Mouse (Mus musculus) CH12.LX (cell line): Measurements from ENCODE around the gene Rbm4b.

Experiments
- BHLHE40 ChIP-seq: IDR thresholded peaks from 2 replicates; pipeline ENCODE4 v1.6.1; 2011; ENCODE audit warnings: mild to moderate bottlenecking, low read depth, low read length, improper control_type of control experiment
- CHD1 ChIP-seq: IDR thresholded peaks from 2 replicates; pipeline ENCODE4 v1.6.1; 2012; ENCODE audit warnings: low read depth, low read length, improper control_type of control experiment, inconsistent platforms
- CTCF ChIP-seq, 2 experiments: IDR thresholded peaks in 1 of 2; conservative IDR thresholded peaks in 1 of 2; 2 replicates each; pipeline ENCODE4 v1.5.1; 2011 to 2012; ENCODE audit warnings: low read depth in 2 of 2, low read length in 2 of 2, improper control_type of control experiment in 1 of 2, inconsistent platforms in 1 of 2, mild to moderate bottlenecking in 1 of 2, moderate library complexity in 1 of 2
- E2F4 ChIP-seq: IDR thresholded peaks from 2 replicates; pipeline ENCODE4 v1.6.1; 2011; ENCODE audit warnings: low read depth, low read length, improper control_type of control experiment; ENCODE audit not compliant: insufficient replicate concordance
- EP300 ChIP-seq: IDR thresholded peaks from 2 replicates; pipeline ENCODE4 v1.6.1; 2011; ENCODE audit warnings: low read length, improper control_type of control experiment
- GABPA ChIP-seq: IDR thresholded peaks from 2 replicates; pipeline ENCODE4 v1.6.1; 2012; ENCODE audit warnings: low read depth, low read length, improper control_type of control experiment, inconsistent platforms; ENCODE audit not compliant: insufficient replicate concordance
- IRF4 ChIP-seq: IDR thresholded peaks from 2 replicates; pipeline ENCODE4 v1.6.1; 2014; ENCODE audit warnings: low read depth, mild to moderate bottlenecking, inconsistent platforms, low read length, improper control_type of control experiment
- MAX ChIP-seq: IDR thresholded peaks from 2 replicates; pipeline ENCODE4 v1.6.1; 2011; ENCODE audit warnings: low read length, improper control_type of control experiment
- MAZ ChIP-seq: IDR thresholded peaks from 2 replicates; pipeline ENCODE4 v1.6.1; 2012; ENCODE audit warnings: low read depth, mild to moderate bottlenecking, inconsistent platforms, low read length, improper control_type of control experiment, moderate library complexity
- NELFE ChIP-seq: IDR thresholded peaks from 2 replicates; pipeline ENCODE4 v1.6.1; 2011; ENCODE audit warnings: low read depth, low read length, improper control_type of control experiment
- POLR2A ChIP-seq: IDR thresholded peaks from 2 replicates; pipeline ENCODE4 v1.6.1; 2011; ENCODE audit warnings: low read depth, mild to moderate bottlenecking, improper control_type of control experiment, low read length
- TBP ChIP-seq: conservative IDR thresholded peaks from 2 replicates; pipeline ENCODE4 v1.6.1; 2011; ENCODE audit warnings: low read depth, low read length, improper control_type of control experiment
- ZC3H11A ChIP-seq: IDR thresholded peaks from 2 replicates; pipeline ENCODE4 v1.6.1; 2012; ENCODE audit warnings: low read depth, mild to moderate bottlenecking, inconsistent platforms, low read length, improper control_type of control experiment
- ZNF384 ChIP-seq: IDR thresholded peaks from 2 replicates; pipeline ENCODE4 v1.6.1; 2012; ENCODE audit warnings: low read depth, low read length, improper control_type of control experiment, inconsistent platforms

DNA sequence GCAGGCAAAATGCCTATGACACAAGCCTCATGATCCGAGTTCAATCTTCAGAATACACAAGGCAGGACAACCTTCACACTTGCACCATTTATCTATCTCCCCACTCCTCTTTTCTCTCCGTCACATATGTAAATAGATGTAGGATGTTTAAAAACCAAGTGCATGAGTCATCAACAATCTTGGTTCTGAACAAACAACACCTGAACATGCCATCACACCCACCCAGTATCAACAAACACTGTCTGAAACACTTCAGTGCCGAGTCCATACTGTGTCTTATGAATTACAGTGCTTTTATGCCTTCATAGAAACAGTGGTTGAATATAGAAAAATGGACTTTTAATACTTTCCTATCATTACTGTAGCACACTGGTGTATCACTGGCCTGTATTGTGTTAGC, 16.5 kb downstream of the Rbm4b start:
- TF ChIP-seq POLR2A (no peak), CTCF (conservative IDR thresholded peaks at IDR 0.05 in 1 of 2, IDR thresholded peaks at IDR 0.05 in 1 of 2; ENCODE audit: low read depth in 2 of 2, low read length in 2 of 2) (no peak), ZC3H11A (no peak), NELFE (no peak), EP300 (no peak), TBP (no peak), BHLHE40 (no peak), CHD1 (no peak), E2F4 (no peak), ZNF384 (no peak), MAZ (no peak), GABPA (no peak), MAX (no peak), IRF4 (no peak)
